Mouse (Mus musculus) liver, embryonic 16.5 days (tissue): ENCODE data around the gene Acvr1. TPM values are rescaled to one million over a fixed set of nuclear protein-coding genes. Genes with fewer than 3 reads are reported as not detected.

ENCODE experiments used
- ATAC-seq: fragments of 200-750 bp; cut with Nextera tagmentation; 2 replicates; pipeline ENCODE4 v1.8.0; 2017; ENCODE audit warnings: low read depth, mild to moderate bottlenecking, moderate number of reproducible peaks, moderate library complexity
- H3K27ac ChIP-seq: fragments of 300-500 bp; sonication (generic); 2 replicates; pipeline ENCODE4 v1.5.1; 2014; ENCODE audit warnings: mild to moderate bottlenecking, low read length
- H3K27me3 ChIP-seq: fragments of 300-500 bp; sonication (generic); 2 replicates; pipeline ENCODE4 v1.6.1; 2014; ENCODE audit warnings: low read depth, low read length, mixed read lengths; ENCODE audit not compliant: control insufficient read depth, insufficient read depth
- H3K36me3 ChIP-seq: fragments of 300-500 bp; sonication (generic); 2 replicates; pipeline ENCODE4 v1.6.1; 2014; ENCODE audit warnings: mild to moderate bottlenecking; ENCODE audit not compliant: control insufficient read depth, insufficient read depth
- H3K4me1 ChIP-seq: fragments of 300-500 bp; sonication (generic); 2 replicates; pipeline ENCODE4 v1.6.1; 2014; ENCODE audit warnings: low read depth, low read length, mixed read lengths; ENCODE audit not compliant: control insufficient read depth
- H3K4me2 ChIP-seq: fragments of 300-500 bp; sonication (generic); 2 replicates; pipeline ENCODE4 v1.6.1; 2014; ENCODE audit warnings: low read depth, low read length, mixed read lengths
- H3K4me3 ChIP-seq: fragments of 300-500 bp; sonication (generic); 2 replicates; pipeline ENCODE4 v1.5.1; 2014; ENCODE audit warnings: low read depth, mild to moderate bottlenecking, low read length
- H3K9ac ChIP-seq: fragments of 300-500 bp; sonication (generic); 2 replicates; pipeline ENCODE4 v1.6.1; 2014; ENCODE audit warnings: low read depth, low read length
- H3K9me3 ChIP-seq: fragments of 300-500 bp; sonication (generic); replicated peaks from 2 replicates; pipeline ENCODE4 v1.6.1; 2016; ENCODE audit warnings: low read length; ENCODE audit not compliant: control insufficient read depth
- WGBS: fragments of 180-500 bp; shearing (Covaris S2); extraction: QIAGEN DNeasy Blood & Tissue Kit; methylation state at CpG from one replicate; pipeline ENCODE4 v1.1.7; 2014; ENCODE audit not compliant: insufficient replicate concordance; 5-methylcytosine and 5-hydroxymethylcytosine counted together
- polyA plus RNA-seq: library from polyadenylated mRNA; unstranded; fragments of >200 nt; fragmentation: Nextera tagmentation; extraction: Ambion mirVana; gene quantifications from 2 replicates; pipeline ENCODE4 v1.2.1, GENCODE M21; 2015

The Acvr1 gene
- polyA plus RNA-seq, 1 experiment from 2014 or later = 2.0 TPM

DNA sequence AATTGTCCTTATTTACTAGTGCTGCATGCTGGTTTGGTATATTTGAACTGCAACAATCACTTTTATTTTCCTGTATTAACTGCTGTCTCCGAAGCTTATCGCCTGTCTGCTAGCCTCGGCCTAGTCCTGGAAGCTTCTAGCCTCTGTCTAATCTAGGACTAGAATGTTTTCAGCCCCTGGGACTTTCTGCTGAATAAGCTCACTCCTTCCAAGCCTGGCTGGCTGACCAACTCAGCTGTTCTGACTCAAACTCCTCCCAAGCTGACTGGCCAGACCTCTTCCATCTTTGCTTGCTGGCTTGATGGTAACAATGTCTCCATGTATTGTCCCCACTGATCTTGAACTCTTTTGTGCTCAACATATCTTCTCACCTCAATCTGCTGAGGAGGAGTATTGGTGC lies 71.7 kb downstream of the Acvr1 start:
- Histone ChIP-seq H3K4me1 (no peaks in the 10 kb centered on the region), H3K9ac (no peak overlapping the region), H3K4me3 (no peak overlapping the region), H3K4me2 (no peak overlapping the region), H3K9me3 (no peaks in the 10 kb centered on the region), H3K36me3 (no peaks in the 10 kb centered on the region), H3K27ac (no peak overlapping the region), H3K27me3 (no peaks in the 10 kb centered on the region)
- ATAC-seq = no peak
- 57% methylated on average over 3 of the region's 3 CpGs for WGBS

DNA sequence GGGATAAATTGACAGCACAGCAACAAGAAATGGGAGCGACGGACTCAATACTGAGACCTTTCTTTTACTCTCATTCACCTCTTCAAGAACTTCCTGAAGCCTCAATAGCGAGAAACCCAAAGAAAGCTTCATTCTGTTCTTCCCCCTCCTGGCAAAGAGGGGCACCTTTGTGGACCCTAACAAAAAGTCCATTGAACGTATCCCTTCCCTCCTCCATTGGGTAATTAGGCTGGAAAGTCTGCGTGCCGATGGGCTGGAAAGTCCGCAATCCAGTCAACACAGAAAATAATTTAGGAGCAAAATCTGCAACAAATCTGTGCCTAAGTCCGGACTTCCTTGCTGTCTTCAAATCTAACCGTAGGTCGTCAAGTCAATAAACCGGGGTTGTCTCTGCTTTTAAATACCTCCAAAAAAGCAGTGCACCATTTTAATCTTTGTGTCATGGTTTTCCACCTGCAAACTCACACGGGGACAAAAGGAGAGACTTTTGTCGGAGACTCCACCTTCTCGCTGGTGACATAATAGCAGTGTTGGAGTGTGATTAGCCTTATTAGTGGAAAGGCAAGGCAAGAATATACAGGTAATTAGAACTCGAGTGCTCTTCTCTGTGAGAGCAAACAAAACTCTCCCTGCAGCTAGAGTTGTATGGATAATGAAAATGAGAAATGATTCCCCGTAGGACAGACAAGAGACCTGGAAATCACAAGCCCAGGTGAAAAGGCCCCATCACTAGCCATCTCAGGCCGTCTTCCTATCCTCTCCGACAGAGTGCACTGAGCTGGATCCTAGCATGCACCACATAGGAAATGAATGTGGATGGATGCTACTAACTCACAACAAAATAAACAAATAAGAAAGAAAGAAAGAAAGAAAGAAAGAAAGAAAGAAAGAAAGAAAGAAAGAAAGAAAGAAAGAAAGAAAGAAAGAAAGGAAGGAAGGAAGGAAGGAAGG lies 73.0 kb downstream of the Acvr1 start:
- H3K27ac ChIP-seq = no peak overlapping the region
- H3K27me3 ChIP-seq = no peaks in the 10 kb centered on the region
- no peaks in the 10 kb centered on the region for H3K9me3 ChIP-seq
- H3K4me1 ChIP-seq = no peaks in the 10 kb centered on the region
- WGBS = 72% methylated on average over 18 of the region's 18 CpGs
- ATAC-seq = no peak
- H3K4me3 ChIP-seq = no peak overlapping the region
- H3K4me2 ChIP-seq = no peak overlapping the region
- no peaks in the 10 kb centered on the region for H3K36me3 ChIP-seq
- no peak overlapping the region for H3K9ac ChIP-seq

- H3K9me3 ChIP-seq = no peaks in the 10 kb centered on the region
- no peak overlapping the region for H3K27ac ChIP-seq
- H3K4me3 ChIP-seq = no peak overlapping the region
- no peaks in the 10 kb centered on the region for H3K36me3 ChIP-seq
- no peaks in the 10 kb centered on the region for H3K27me3 ChIP-seq
- WGBS = 66% methylated on average over 9 of the region's 9 CpGs
- no peak for ATAC-seq
- H3K4me2 ChIP-seq = no peak overlapping the region
- H3K4me1 ChIP-seq = no peaks in the 10 kb centered on the region
- no peak overlapping the region for H3K9ac ChIP-seq
Measured at GRCm38 (mm10) chr2:58489275-58489674, 77.7 kb downstream of the Acvr1 start.

- H3K9ac ChIP-seq = no peak overlapping the region
- H3K4me2 ChIP-seq = no peak overlapping the region
- H3K9me3 ChIP-seq = no peaks in the 10 kb centered on the region
- 67% methylated on average over 8 of the region's 8 CpGs for WGBS
- no peaks in the 10 kb centered on the region for H3K27me3 ChIP-seq
- no peaks in the 10 kb centered on the region for H3K4me1 ChIP-seq
- no peaks in the 10 kb centered on the region for H3K36me3 ChIP-seq
- no peak for ATAC-seq
- no peak overlapping the region for H3K27ac ChIP-seq
- no peak overlapping the region for H3K4me3 ChIP-seq
Measured at GRCm38 (mm10) chr2:58488404-58488803, 78.6 kb downstream of the Acvr1 start.

DNA sequence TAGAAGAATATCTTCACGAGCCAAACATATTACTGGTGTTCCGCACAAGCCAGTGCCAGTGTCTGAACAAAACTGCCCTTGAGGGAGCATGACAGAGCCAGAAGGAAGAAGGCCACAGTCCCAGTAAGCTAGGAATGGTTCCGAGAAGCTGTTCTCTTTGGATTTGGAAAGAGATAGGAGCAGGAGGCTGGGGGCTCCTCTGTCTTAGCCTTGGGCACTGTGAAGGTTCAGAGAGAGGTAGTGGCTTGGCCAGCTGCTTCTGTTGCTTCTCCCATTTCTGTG lies 79.7 kb downstream of the Acvr1 start:
- no peak overlapping the region for H3K4me3 ChIP-seq
- H3K9me3 ChIP-seq = no peaks in the 10 kb centered on the region
- ATAC-seq = no peak
- H3K27me3 ChIP-seq = no peaks in the 10 kb centered on the region
- H3K4me1 ChIP-seq = no peaks in the 10 kb centered on the region
- no peak overlapping the region for H3K9ac ChIP-seq
- H3K27ac ChIP-seq = no peak overlapping the region
- no peaks in the 10 kb centered on the region for H3K36me3 ChIP-seq
- WGBS = 74% methylated on average over 3 of the region's 3 CpGs
- H3K4me2 ChIP-seq = no peak overlapping the region

DNA sequence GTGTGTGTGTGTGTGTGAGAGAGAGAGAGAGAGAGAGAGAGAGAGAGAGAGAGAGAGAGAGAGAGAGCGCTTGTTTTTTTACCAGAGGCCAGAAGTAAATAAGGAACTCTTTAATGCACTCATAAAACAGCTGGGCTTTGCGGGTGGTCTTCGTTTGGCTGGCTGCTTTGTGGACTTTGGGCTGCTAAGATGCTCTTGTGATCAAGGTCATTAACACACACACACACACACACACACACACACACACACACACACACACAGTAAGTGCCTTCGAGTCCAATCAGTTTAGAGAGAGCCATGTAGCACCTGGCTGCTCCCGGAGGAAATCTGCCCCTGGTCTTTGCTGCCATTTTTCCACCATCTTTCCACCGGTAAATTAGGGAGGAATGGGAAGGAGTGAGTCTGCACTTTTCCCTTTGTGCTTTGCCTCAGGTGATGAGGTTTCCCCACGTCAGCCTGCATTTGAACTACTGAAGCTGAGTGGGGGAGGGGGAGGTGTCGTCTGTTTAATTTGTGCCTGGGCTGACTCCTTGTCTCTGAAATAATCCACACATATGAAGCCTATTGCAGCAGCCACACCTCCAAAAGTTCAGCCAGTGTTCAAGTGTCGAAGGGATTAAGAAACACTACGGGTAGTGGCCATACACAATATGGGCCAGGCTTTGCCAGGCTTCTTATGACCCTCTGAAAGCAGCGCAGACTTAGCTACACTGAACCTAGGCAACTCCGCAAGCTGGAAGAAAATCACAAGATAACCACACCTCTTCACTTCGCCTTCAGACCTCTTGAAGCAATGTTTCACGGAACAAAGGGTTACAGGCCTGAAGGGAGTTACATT lies 80.3 kb downstream of the Acvr1 start:
- no peak for ATAC-seq
- Histone ChIP-seq H3K4me3 (no peak overlapping the region), H3K9me3 (no peaks in the 10 kb centered on the region), H3K27ac (no peak overlapping the region), H3K36me3 (no peaks in the 10 kb centered on the region), H3K27me3 (no peaks in the 10 kb centered on the region), H3K9ac (no peak overlapping the region), H3K4me2 (no peak overlapping the region), H3K4me1 (no peaks in the 10 kb centered on the region)
- 64% methylated on average over 13 of the region's 14 CpGs for WGBS

- Histone ChIP-seq H3K9ac (no peak overlapping the region), H3K9me3 (no peaks in the 10 kb centered on the region), H3K36me3 (no peaks in the 10 kb centered on the region), H3K4me1 (no peaks in the 10 kb centered on the region), H3K27ac (no peak overlapping the region), H3K27me3 (no peaks in the 10 kb centered on the region), H3K4me2 (no peak overlapping the region), H3K4me3 (no peak overlapping the region)
- no peak for ATAC-seq
- WGBS = 74% methylated on average over 3 of the region's 3 CpGs
Measured at GRCm38 (mm10) chr2:58485683-58486082, 81.3 kb downstream of the Acvr1 start.

GRCm38 (mm10) chr2:58485152-58485551 lies 81.8 kb downstream of the Acvr1 start:
- ATAC-seq = no peak
- 34% methylated on average over 4 of the region's 4 CpGs for WGBS
- Histone ChIP-seq H3K4me3 (no peak overlapping the region), H3K4me1 (no peaks in the 10 kb centered on the region), H3K27me3 (no peaks in the 10 kb centered on the region), H3K9ac (no peak overlapping the region), H3K27ac (no peak overlapping the region), H3K4me2 (no peak overlapping the region), H3K36me3 (no peaks in the 10 kb centered on the region), H3K9me3 (no peaks in the 10 kb centered on the region)
